Mouse (Mus musculus) bone marrow macrophage, adult 2 months (primary cell): ENCODE results near the gene Trp53tg5.

Source experiments
- CTCF ChIP-seq: IDR thresholded peaks from 2 replicates; pipeline ENCODE4 v1.5.1; 2012; ENCODE audit warnings: low read depth, mild to moderate bottlenecking, low read length, moderate library complexity
- POLR2A ChIP-seq: IDR thresholded peaks from 2 replicates; pipeline ENCODE4 v1.6.1; 2012; ENCODE audit warnings: mild to moderate bottlenecking, low read depth, low read length, borderline replicate concordance

DNA sequence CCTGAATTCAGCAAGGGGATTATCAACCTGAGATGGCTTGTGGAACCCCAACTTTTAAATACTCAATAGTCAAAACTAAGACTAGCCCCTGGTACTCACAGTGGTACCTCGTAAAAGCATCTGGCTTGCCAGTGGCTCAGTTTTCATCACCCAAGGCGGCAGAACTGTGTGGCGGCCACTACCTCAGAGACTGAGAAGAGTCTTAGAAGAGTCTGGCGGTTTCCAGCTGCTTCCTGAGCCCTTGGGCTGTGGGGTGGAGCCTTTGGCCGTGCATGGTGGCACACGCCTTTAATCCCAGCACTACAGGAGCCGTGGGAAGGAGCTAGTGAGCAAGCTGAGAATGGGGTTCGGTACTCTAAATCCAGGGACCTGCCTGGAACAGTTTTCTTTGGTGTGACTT, 48.8 kb upstream of the Trp53tg5 start:
- TF ChIP-seq CTCF, result no peak
- TF ChIP-seq POLR2A, result no peak
